Mouse (Mus musculus) liver, postnatal 0 days (tissue): Measurements from ENCODE around the gene Olfr1348.
"Not testable (repeated sequence)": the region's sequence is repeated elsewhere in the genome, so short reads cannot be mapped to it uniquely, and the experiment has no call there.

ENCODE experiments used
- CTCF ChIP-seq: sonication (generic); IDR thresholded peaks from 2 replicates; pipeline ENCODE4 v1.5.1; 2016; ENCODE audit warnings: antibody characterized with exemption, low read depth
- EP300 ChIP-seq: IDR thresholded peaks from 2 replicates; pipeline ENCODE4 v1.6.1; 2016; ENCODE audit warnings: antibody characterized with exemption, low read depth, mild to moderate bottlenecking

GRCm38 (mm10) chr7:6477633-6478032 lies 30.9 kb downstream of the Olfr1348 start:
- TF ChIP-seq CTCF, EP300: not testable (repeated sequence)
